Mouse (Mus musculus) midbrain, embryonic 10.5 days (tissue): ENCODE results near the gene Lrtm1. TPM values are rescaled to one million over a fixed set of nuclear protein-coding genes. Genes with fewer than 3 reads are reported as not detected.

Source experiments
- DNase-seq: peaks from one replicate; pipeline ENCODE4 v3.0.0-alpha.2; 2017; ENCODE audit warnings: low spot score
- H3K27ac ChIP-seq: fragments of 300-500 bp; sonication (generic); replicated peaks from 2 replicates; pipeline ENCODE4 v1.5.1; 2016; ENCODE audit warnings: mild to moderate bottlenecking
- H3K27me3 ChIP-seq: fragments of 300-500 bp; sonication (generic); 2 replicates; pipeline ENCODE4 v1.6.1; 2016; ENCODE audit warnings: low read depth, mild to moderate bottlenecking; ENCODE audit not compliant: poor library complexity, severe bottlenecking
- H3K36me3 ChIP-seq: fragments of 300-500 bp; sonication (generic); 2 replicates; pipeline ENCODE4 v1.6.1; 2016; ENCODE audit warnings: mild to moderate bottlenecking, moderate library complexity
- H3K4me1 ChIP-seq: fragments of 300-500 bp; sonication (generic); 2 replicates; pipeline ENCODE4 v1.6.1; 2016
- H3K4me3 ChIP-seq: fragments of 300-500 bp; sonication (generic); 2 replicates; pipeline ENCODE4 v1.5.1; 2016; ENCODE audit warnings: mild to moderate bottlenecking, moderate library complexity
- H3K9me3 ChIP-seq: fragments of 300-500 bp; sonication (generic); replicated peaks from 2 replicates; pipeline ENCODE4 v1.6.1; 2016; ENCODE audit warnings: mild to moderate bottlenecking
- WGBS: fragments of 180-500 bp; shearing (Covaris S2); methylation state at CpG from one replicate; pipeline ENCODE4 v1.1.7; 2016; 5-methylcytosine and 5-hydroxymethylcytosine counted together
- polyA plus RNA-seq: library from polyadenylated mRNA; unstranded; fragments of >200 nt; fragmentation: Nextera tagmentation; extraction: Ambion mirVana; gene quantifications from 2 replicates; pipeline ENCODE4 v1.2.1, GENCODE M21; 2016

Lrtm1 gene
- polyA plus RNA-seq, 1 experiment from 2014 or later = 27.2 TPM

DNA sequence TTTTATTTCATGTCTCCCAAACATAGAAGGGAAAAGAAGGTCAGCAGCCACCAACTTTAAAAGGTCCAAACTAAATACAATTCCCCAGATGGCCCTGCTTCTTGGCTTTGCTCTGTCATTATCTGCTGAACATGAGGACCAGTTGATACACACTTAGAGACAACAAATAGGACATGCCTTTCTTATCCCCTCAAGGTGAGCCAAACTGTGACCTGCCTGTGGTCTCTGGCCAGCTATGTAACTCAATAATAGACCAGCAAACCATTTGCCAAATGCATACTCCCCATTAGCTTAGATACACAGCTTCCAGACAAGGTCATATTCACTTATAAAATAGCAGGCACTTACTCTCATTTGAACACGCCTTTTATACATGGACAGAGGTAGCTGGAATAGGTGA, 23.5 kb downstream of the Lrtm1 start:
- H3K36me3 ChIP-seq = 0 out of 2 replicates have a peak, but pooled peaks cover 3% of the 10 kb centered on the region
- DNase-seq = no peak
- 88% methylated on average over 1 of the region's 1 CpGs for WGBS
- H3K27me3 ChIP-seq = 0 out of 2 replicates have a peak, but pooled peaks cover 5% of the 10 kb centered on the region
- H3K27ac ChIP-seq = no peak overlapping the region
- peaks cover 10% of the 10 kb centered on the region for H3K4me1 ChIP-seq
- H3K4me3 ChIP-seq = no peak overlapping the region
- no peaks in the 10 kb centered on the region for H3K9me3 ChIP-seq

DNA sequence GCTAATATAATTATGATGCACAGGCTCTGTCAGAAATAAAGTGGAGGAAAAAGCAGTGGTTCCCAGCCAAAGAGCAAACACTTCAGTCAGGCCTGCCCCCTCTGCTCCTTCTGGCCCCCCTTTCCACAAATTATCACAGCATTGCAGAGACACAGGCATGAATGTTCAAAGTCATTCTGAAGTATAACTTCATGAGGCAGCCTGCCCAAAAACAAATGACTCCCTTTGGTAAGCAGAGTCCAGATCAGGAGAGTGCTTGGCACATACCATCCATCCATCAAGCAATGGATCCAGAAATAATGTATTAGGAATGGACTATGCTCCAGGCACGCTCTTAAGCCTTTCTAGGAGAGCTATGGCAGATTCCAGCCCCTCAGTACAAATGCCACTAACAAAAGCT, 24.3 kb downstream of the Lrtm1 start:
- H3K9me3 ChIP-seq = no peaks in the 10 kb centered on the region
- WGBS = 67% methylated on average over 1 of the region's 1 CpGs
- H3K27me3 ChIP-seq = 0 out of 2 replicates have a peak, but pooled peaks cover 5% of the 10 kb centered on the region
- no peak overlapping the region for H3K4me3 ChIP-seq
- H3K36me3 ChIP-seq = 0 out of 2 replicates have a peak, but pooled peaks cover 3% of the 10 kb centered on the region
- H3K4me1 ChIP-seq = peaks cover 10% of the 10 kb centered on the region
- no peak overlapping the region for H3K27ac ChIP-seq
- DNase-seq = no peak

DNA sequence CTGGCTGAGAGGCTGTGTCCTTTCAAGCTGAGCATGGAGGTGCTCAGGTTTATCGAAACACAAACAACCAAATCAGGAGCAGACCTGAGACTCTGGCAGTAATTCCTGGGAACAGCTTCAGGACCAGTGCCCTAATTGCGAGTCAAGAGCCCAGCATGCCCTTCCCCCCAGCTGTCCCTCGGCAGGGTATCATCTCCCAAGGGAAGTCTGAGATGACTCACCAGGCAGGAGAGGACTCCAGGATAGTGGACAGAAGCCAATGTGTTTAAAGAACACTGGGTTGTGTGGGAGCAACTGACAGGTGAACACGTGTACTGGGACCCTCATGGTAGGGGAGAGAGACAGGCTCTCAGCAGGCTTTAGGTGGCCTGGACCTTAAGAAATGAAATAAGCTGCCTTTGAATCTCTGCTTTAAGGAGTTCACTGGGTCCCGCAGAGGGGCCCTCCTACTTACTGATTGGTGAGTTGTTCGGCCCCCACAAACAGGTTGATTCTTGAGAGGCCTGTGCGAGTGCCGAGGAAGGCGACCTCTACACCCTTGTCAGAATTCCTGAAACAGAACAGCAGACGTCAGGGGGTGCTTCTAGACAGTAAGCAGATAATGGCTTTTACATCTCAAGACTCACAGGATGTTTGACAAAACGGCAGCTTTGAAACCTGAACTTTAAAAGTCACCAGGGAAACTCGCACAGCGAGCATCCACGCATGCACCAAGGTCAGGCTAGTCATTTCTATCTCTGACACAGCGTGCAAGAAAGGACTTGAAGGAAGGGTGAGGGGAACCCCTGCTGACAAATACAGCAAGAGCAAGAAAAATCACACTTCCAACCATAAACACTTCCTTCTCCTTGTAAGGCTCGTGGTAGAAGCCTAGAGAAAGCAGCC, 34.2 kb downstream of the Lrtm1 start:
- H3K36me3 ChIP-seq = no peaks in the 10 kb centered on the region; the same call in 1 of the 2 replicates
- 0 out of 2 replicates have a peak, but pooled peaks cover 5% of the 10 kb centered on the region for H3K4me1 ChIP-seq
- H3K4me3 ChIP-seq = no peak overlapping the region
- no peak for DNase-seq
- H3K9me3 ChIP-seq = no peaks in the 10 kb centered on the region
- H3K27me3 ChIP-seq = no peaks in the 10 kb centered on the region
- H3K27ac ChIP-seq = no peak overlapping the region
- 70% methylated on average over 16 of the region's 16 CpGs for WGBS

DNA sequence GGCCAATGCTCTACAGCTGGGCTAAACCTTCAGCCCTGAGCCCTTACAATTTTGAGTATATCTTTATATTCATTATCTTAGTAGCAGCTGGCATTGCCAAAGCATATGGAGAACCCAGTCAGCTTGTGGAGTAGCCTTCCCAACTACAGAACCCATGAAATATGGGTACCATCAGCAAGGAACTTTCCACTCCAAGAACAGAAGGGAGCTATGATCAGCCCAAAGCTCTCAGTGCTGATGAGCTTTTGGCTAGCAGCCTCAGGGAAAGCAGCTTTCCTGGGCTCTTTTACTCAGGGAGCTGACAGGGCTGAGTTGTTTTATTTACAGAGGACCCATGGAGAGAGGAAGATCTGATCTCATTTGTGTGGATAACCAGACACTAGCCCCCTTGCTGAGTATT, 42.7 kb downstream of the Lrtm1 start:
- Histone ChIP-seq H3K4me1 (no peaks in the 10 kb centered on the region), H3K9me3 (no peaks in the 10 kb centered on the region), H3K27me3 (no peaks in the 10 kb centered on the region), H3K27ac (no peak overlapping the region), H3K36me3 (no peaks in the 10 kb centered on the region), H3K4me3 (no peak overlapping the region)
- DNase-seq = no peak

DNA sequence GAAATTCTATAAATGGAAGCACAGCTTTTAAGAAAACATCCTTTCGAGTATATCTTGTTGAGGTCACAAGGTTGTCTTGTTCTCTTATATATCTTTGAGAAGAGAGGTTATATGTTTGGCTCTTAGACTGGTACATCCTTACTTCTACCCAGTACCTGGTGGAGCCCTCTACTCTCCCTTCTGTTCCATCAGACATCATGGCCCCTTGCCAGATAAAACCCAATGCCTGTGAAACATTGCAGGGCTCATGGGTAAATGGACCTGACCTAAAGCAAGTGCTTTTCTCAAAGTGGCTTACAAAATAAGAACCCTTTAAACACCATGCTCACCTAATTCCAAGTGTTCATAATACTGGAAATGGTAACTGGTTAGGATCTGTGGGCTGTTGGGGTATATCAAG, 43.5 kb downstream of the Lrtm1 start:
- H3K4me1 ChIP-seq = no peaks in the 10 kb centered on the region
- WGBS = 90% methylated on average over 1 of the region's 1 CpGs
- H3K36me3 ChIP-seq = no peaks in the 10 kb centered on the region
- no peak overlapping the region for H3K27ac ChIP-seq
- no peaks in the 10 kb centered on the region for H3K27me3 ChIP-seq
- no peaks in the 10 kb centered on the region for H3K9me3 ChIP-seq
- no peak for DNase-seq
- no peak overlapping the region for H3K4me3 ChIP-seq

DNA sequence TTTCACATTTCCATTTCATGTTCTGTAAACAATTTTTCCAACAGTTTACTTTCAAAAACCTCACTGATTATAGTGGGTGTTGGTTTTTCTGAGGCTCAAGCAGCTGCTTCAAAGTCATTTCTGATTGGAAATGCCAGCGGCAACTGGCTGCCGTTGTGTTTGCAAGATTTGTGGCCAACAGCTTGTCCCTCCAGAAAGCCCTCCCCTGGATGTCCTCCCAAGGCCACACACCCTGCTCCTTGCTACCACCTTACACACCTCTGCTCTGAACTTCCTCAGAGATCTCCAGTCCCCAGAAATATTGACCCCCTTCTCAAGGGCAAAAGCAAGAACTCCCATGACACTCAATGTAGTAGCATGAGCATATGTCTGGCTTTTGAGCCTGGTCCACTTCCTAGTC, 44.7 kb downstream of the Lrtm1 start:
- Histone ChIP-seq H3K9me3 (no peaks in the 10 kb centered on the region), H3K36me3 (no peaks in the 10 kb centered on the region), H3K4me1 (no peaks in the 10 kb centered on the region), H3K27me3 (no peaks in the 10 kb centered on the region), H3K4me3 (no peak overlapping the region), H3K27ac (no peak overlapping the region)
- DNase-seq = no peak
- 87% methylated on average over 2 of the region's 2 CpGs for WGBS

DNA sequence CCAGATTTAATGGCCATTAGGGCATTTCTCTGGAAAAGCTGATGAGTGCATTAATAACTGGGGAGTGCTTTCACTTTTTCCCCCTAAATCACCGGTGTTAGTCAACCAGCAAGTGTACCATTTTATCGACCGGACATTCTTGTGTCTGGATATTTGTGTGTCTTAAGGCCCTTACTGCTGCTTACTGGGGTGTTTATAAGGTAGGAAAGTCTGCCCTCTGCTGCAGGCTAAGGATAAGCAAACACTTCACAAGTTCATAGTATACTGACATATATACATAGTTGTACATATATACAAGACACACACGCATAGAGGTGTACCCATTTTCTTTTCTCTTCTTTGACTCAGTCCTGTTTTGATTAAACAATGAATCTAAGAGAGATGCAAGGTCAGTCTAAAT, 55.7 kb downstream of the Lrtm1 start:
- no peaks in the 10 kb centered on the region for H3K9me3 ChIP-seq
- DNase-seq = no peak
- no peaks in the 10 kb centered on the region for H3K27me3 ChIP-seq
- no peak overlapping the region for H3K27ac ChIP-seq
- no peaks in the 10 kb centered on the region for H3K36me3 ChIP-seq
- WGBS = 85% methylated on average over 4 of the region's 4 CpGs
- H3K4me1 ChIP-seq = peaks cover 14% of the 10 kb centered on the region
- no peak overlapping the region for H3K4me3 ChIP-seq

DNA sequence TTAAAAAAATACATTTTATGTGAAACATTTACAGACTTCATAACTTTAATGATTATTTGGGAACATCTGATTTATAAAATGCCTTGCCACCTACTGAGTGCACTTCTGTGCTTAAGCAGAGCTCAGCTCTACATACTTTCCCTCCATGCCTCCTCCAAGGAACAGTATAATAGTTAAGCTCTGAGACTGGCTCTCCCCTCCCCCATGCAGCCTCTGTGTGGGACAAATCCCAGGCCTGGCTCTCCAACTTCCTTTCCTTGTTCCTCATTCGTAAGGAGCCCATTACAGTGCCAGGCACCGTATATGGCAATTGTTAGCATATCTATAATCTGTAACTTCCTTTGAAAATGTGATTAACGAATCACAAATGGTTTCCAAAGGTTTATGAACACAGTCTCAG, 59.4 kb downstream of the Lrtm1 start:
- no peak for DNase-seq
- WGBS = 68% methylated on average over 3 of the region's 3 CpGs
- no peak overlapping the region for H3K4me3 ChIP-seq
- no peaks in the 10 kb centered on the region for H3K36me3 ChIP-seq
- H3K27me3 ChIP-seq = no peaks in the 10 kb centered on the region
- H3K9me3 ChIP-seq = no peaks in the 10 kb centered on the region
- no peak overlapping the region for H3K27ac ChIP-seq
- H3K4me1 ChIP-seq = peaks cover 16% of the 10 kb centered on the region

DNA sequence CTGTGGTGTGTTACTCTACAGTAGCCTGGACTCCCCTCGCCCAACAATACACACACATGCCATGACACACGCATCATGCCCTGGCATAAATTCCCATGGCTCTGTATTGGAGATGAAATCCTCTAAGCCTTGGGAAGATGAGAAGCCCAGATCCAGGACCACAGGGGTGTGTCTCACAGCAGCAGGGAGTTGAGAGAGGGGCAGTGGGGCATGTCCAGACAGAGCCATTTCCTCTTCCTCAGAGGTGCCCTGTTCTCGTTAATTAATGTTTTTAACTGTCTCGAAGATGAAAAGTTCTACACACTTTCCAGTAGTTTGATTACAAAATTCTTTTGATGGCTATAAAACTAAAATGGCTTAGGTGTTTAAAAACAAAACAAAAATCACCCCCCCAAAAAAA, 62.2 kb downstream of the Lrtm1 start:
- Histone ChIP-seq H3K27ac (no peak overlapping the region), H3K4me3 (no peak overlapping the region), H3K27me3 (no peaks in the 10 kb centered on the region), H3K36me3 (no peaks in the 10 kb centered on the region), H3K9me3 (no peaks in the 10 kb centered on the region), H3K4me1 (0 out of 2 replicates have a peak, but pooled peaks cover 8% of the 10 kb centered on the region)
- 83% methylated on average over 4 of the region's 4 CpGs for WGBS
- DNase-seq = no peak

DNA sequence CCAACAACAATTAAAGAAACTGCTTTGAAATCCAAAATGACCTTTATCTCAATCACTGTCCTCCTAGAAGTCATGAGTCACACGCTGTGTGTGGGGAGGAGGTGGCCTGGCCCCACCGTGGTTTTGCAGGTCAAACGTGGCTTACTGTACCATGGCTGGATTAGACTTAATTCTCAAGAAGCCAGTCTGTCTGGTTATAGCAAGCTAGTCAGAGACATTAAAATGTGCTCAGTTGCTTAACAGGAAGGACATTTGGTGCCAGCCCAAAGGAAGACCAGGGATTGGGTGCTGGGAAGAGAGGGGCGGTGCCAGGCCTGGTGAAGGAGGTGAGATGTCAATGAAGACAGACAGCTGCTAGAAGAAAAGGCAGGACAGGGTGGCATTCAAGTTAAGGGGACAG, 62.6 kb downstream of the Lrtm1 start:
- no peak for DNase-seq
- H3K27me3 ChIP-seq = no peaks in the 10 kb centered on the region
- 0 out of 2 replicates have a peak, but pooled peaks cover 8% of the 10 kb centered on the region for H3K4me1 ChIP-seq
- H3K4me3 ChIP-seq = no peak overlapping the region
- WGBS = 85% methylated on average over 4 of the region's 4 CpGs
- H3K36me3 ChIP-seq = no peaks in the 10 kb centered on the region
- H3K9me3 ChIP-seq = no peaks in the 10 kb centered on the region
- H3K27ac ChIP-seq = no peak overlapping the region

DNA sequence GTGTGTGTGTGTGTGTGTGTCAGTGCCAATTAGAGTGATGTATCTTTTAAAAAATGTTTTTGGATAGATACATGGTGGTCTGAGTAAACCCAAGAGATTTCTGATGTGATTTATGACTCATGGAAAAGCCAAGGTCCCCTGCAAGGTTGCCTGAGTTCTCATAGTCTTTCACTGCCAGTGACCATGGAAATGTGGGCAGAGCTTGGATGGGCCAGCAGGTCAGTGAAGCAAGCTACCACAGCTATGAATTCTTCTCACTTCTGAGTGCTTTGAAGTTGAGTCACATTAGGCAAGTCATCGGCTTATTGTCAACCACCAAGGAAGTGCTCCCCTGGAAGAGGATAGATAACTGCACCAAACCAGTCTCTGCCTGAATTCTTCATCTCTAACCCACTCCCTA, 64.2 kb downstream of the Lrtm1 start:
- H3K27me3 ChIP-seq = no peaks in the 10 kb centered on the region
- H3K27ac ChIP-seq = no peak overlapping the region
- H3K9me3 ChIP-seq = no peaks in the 10 kb centered on the region
- peaks cover 13% of the 10 kb centered on the region; the same call in 1 of the 2 replicates for H3K4me1 ChIP-seq
- no peaks in the 10 kb centered on the region for H3K36me3 ChIP-seq
- WGBS = 97% methylated on average over 1 of the region's 1 CpGs
- DNase-seq = no peak
- H3K4me3 ChIP-seq = no peak overlapping the region
